Mouse (Mus musculus): ENCODE results near the gene Dusp6.

Dusp6 gene

DNA sequence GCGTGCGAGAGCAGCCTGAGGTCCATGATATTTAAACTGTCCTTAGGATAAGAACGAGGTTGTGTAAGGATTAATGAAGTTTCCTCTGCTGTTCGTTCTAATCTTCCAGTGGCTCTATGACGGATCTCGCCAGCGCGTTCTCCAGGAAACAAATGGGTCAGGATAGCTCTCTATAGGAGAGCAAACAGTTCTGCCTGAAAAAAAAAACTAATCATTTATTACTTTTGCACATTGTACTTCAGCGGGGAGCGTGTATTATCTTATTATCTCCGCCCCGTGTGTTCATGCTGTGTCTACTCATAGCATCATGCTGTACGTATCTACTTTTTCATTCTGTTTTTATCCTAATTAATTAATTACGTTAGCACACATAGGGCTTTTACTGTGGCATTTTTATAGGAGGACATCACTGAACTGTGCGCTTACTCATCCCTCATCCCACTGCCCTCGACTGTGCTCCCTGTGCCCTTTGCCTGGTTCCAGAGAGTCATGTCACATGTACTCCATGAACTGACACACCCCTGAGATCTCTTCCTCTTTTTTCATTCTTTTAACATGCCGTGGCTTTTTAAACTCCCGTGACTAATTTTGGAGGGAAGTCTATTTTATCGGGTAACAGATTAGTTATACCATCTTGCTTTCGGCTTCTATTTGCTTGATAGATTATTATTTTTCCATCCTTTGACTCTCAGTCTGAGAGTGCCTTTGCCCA, 16.1 kb upstream of the Dusp6 start:
- DNase-seq, result no peak

DNA sequence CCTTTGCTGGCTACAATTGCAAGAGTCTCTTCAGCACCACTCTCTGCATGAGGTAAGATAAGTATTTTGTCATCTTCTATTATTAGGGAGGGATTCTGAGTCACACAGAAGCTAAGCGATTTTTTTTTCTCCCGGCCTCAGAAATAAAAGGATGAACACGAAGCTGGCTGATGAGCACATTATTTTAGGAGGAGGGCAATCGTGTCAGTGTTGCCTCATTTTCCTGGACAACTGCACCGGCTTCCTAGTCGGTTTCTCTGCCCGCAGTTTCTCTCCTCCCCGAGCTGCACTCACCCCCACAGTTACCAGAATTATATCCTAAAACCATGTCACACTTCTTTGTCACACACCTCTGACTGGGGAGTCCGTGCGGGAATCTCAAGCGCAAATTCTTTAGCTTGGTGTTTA, 12.2 kb upstream of the Dusp6 start:
- no peak for DNase-seq

GRCm38 (mm10) chr10:99253412-99253811, 9.6 kb upstream of the Dusp6 start:
- no peak for DNase-seq

GRCm38 (mm10) chr10:99255830-99256570, 7.0 kb upstream of the Dusp6 start:
- DNase-seq, result no peak

GRCm38 (mm10) chr10:99257531-99257930, 5.5 kb upstream of the Dusp6 start:
- DNase-seq, result no peak

DNA sequence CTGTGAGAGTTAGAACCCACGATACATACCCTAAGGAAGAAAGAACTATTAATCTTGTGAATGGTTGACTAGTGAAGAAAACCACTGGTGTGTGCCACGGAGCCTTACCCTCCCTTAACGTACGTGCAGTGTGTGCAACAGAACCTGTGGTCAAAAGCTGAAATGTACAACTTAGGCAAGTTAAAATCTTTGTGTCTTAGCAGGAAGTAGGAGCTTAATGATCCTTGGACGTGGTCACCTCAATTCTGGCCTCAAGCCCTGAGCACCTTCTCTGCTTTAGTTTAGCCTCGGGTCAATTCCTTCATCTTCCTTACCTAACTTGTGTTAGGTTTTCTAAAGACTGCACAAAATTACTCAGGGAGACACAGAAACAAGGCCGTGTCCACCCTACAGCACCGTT, 3.2 kb upstream of the Dusp6 start:
- DNase-seq, result no peak

GRCm38 (mm10) chr10:99261151-99261635, 1.8 kb upstream of the Dusp6 start:
- no peak for DNase-seq

DNA sequence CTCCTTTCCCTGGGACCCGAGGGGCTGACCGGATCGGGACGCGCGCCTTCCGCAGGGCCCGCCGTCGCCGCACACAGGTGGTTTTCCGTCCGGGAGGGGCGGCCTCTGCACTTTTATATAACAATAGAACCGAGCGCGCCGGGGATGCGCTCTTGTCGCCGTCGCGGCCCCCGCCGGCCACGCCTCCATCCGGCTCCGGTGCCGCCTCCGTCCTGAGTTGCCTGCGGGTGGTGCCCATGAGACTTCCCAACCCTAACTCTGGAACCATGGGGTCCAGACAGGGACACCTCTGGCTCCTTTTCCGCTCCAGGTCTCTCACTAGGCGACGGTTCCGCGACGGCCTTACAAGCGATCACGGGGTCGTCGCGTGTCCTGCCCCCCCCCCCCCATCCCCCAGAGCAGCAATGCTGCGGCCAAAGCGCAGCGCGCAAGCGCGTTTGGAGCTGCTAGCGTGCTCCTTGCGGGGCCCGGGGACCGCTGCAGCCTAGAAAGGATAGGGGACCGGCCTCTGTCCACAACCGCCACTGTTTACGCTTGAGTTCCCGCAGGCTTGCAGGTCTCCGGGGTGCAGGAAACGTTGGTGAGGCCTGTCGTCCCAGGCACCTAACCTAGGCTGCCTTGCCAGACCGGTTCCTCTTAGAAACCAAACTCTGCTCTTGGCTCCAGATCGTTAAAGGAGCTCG, 1.3 kb upstream of the Dusp6 start:
- peak; percentile 93 for DNase-seq

DNA sequence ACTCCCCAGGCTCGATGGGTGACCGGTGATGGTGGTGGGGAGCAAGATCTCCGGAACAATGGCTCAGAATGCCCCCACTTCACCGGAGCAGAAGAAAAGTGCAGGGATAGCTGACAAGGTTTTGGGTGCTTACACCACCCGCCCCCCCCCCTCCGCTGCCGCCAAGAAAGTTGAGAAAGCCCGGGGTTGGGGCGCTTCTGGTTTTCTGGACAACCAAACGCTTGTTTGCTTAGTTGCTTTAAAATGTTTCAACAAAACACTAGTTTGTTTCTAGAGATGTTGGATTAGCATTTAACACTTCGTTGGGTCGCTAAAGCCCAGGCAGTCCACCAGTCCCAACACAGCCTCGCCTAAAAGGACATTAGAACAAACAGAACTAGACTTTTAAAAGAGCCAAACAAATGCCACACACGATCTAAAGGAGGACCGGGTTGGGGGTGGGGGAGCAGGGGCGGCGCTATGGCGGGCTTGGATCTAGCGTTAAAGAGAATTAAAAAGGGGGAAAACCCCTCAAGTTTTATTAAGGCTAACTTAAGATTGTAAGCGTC, 638 bp upstream of the Dusp6 start:
- DNase-seq, result no peak

DNA sequence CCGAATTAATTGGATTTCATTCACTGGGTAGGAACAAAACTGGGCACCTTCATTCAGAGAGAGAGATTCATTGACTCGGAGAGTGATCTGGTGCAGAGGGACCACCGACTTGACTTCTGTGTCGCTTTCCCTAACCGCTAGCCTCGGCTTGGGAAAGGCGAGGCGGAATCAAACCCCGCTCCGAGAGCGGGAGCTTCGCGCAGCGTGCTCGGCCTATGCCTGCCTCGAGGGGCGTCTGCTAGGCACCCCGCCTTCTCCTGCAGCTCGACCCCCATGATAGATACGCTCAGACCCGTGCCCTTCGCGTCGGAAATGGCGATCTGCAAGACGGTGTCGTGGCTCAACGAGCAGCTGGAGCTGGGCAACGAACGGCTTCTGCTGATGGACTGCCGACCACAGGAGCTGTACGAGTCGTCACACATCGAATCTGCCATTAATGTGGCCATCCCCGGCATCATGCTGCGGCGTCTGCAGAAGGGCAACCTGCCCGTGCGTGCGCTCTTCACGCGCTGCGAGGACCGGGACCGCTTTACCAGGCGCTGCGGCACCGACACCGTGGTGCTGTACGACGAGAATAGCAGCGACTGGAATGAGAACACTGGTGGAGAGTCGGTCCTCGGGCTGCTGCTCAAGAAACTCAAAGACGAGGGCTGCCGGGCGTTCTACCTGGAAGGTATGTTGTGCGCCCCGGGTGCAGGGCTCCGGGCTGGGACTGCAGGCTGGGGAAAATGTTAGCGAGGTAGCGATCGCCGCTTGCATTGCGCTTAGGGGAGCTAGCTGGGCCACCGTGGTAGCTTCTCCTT, 589 bp downstream of the Dusp6 start:
- peak; percentile 71 for DNase-seq

- peak; percentile 46 for DNase-seq
Measured at GRCm38 (mm10) chr10:99264301-99265010, 1.4 kb downstream of the Dusp6 start.

GRCm38 (mm10) chr10:99265011-99265694, 2.1 kb downstream of the Dusp6 start:
- DNase-seq, result peak; percentile 43

- no peak for DNase-seq
Measured at GRCm38 (mm10) chr10:99266025-99266424, 3.0 kb downstream of the Dusp6 start.

- no peak for DNase-seq
Measured at GRCm38 (mm10) chr10:99267621-99268020, 4.6 kb downstream of the Dusp6 start.

- DNase-seq, result peak; percentile 34
Measured at GRCm38 (mm10) chr10:99268421-99269300, 5.6 kb downstream of the Dusp6 start.

- DNase-seq, result no peak
Measured at GRCm38 (mm10) chr10:99269301-99269701, 6.3 kb downstream of the Dusp6 start.

DNA sequence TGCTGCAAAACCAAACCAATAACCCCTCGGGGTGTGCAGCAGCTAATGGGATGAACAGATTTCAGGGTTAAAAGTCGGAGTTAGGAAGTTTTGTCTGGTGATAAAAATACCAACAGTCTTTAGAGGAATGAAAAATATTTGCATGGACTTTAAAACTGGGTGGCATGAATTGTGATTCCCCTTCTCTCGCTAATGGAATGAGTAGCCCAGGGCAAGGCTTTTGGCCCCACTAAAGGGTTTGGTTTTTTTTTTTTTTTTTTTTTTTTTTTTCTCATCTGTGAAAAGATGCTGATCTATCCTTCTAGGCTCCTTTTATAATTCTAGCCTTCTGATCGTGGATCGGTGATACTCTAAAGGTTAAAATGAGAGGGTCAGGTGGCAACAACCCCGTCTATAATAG, 6.7 kb downstream of the Dusp6 start:
- DNase-seq, result no peak

GRCm38 (mm10) chr10:99270406-99270805, 7.4 kb downstream of the Dusp6 start:
- DNase-seq, result no peak

GRCm38 (mm10) chr10:99271016-99271415, 8.0 kb downstream of the Dusp6 start:
- DNase-seq, result no peak

- no peak for DNase-seq
Measured at GRCm38 (mm10) chr10:99273006-99273405, 10.0 kb downstream of the Dusp6 start.
